Mouse (Mus musculus): ENCODE measurements around the gene Lhfpl4. TPM values are rescaled to one million over a fixed set of nuclear protein-coding genes. Genes with fewer than 3 reads are reported as not detected.

The Lhfpl4 gene
- 0.67 TPM for polyA plus RNA-seq (2017; shearing (Covaris generic))

DNA sequence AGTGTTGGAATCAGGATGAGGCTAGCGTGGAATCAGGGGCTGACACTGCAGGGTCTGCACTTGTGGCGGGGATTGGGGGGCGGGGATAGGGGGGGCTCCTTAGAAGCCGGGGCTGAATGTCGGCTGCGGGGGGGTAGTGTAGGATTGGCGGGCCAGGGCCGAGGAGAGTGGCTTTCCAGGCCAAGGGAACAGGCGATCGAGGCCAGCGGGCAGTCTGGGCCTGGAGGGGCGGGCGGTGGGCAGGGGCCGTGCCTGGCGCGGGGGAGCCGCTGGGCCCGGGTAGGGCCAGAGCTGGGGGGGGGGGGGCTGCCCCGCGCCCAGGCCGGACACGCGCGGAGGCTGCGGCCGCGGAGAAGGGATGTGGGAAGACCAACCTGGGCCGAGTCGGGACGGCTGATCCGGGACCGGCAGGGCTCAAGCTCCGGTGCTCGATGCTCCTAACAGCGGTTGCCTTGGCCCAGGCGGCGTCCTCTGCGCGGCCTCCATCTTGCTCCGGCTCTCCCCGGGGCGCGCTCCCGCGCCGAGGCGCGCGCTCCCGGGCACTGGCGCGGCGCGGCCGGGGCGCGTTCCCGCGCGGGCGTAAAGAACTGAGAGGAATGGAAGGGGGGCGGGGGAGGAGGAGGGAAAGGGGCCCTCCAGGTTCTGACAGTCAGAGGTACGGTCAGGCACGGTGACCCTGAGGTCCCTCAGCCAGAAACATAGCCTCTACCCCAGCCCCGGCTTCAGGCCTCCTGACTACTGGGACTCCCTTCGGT, at the start of gene Lhfpl4:
Gene Lhfpl4 (minus strand): TSS at position 544 of the 755 bp plus-strand sequence.

DNA sequence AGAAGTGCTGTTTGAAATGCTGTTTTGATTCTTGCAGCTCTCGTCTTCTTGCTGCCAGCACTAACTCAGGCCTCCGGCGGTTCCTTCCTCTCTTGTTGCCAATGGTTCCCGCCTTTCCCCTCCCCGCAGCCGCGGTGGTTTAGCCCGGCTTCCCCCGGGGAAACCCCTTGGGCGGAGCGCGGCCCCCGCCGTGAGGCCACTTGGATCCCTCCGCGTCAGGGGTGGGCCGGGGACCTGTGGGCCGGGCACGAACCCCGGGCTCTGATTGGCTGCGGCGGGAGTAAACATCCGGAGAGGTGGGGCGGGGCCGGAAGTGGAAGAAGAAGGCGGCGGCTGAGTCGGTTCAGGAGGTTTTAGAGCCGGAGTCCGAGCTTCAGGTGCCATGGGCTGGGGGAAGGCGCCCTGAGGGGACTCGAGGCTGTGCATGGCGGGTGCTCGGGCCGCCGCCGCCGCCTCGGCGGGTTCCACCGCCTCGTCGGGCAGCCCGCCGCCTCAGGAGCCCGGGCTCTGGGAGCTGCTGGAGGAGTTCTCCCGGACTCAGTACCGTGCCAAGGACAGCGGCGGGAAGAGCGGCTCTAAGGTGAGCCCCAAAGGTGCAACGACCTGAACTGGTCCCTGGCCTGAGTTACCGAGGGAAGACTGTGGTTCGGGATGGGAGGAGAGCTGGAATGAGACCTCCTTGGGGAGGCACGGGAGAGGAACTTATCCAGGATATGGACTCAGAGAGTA, 42.5 kb upstream of the Lhfpl4 start, which contains the start of gene Mtmr14:
Gene Mtmr14 (plus strand): TSS at position 302 of the 729 bp plus-strand sequence.

Other genes with a start within 250 kb of the Lhfpl4 start
- gene Srgap3, start 248.1 kb downstream of the Lhfpl4 start, polyA plus RNA-seq (2017; shearing (Covaris generic)) = not detected
- 48.6 TPM for gene Thumpd3, start 149.2 kb downstream of the Lhfpl4 start, polyA plus RNA-seq (2017; shearing (Covaris generic))
- 50.6 TPM for gene Setd5, start 118.0 kb downstream of the Lhfpl4 start, polyA plus RNA-seq (2017; shearing (Covaris generic))
- gene Mtmr14, start 42.5 kb upstream of the Lhfpl4 start, polyA plus RNA-seq (2017; shearing (Covaris generic)) = 50.6 TPM
- gene Cpne9, start 86.9 kb upstream of the Lhfpl4 start, polyA plus RNA-seq (2017; shearing (Covaris generic)) = not detected
- 74.5 TPM for gene Brpf1, start 111.8 kb upstream of the Lhfpl4 start, polyA plus RNA-seq (2017; shearing (Covaris generic))
- 5.3 TPM for gene Ogg1, start 131.6 kb upstream of the Lhfpl4 start, polyA plus RNA-seq (2017; shearing (Covaris generic))
- 0.58 TPM for gene Camk1, start 148.6 kb upstream of the Lhfpl4 start, polyA plus RNA-seq (2017; shearing (Covaris generic))
- 29.0 TPM for gene Tada3, start 182.5 kb upstream of the Lhfpl4 start, polyA plus RNA-seq (2017; shearing (Covaris generic))
- 339 TPM for gene Arpc4, start 182.7 kb upstream of the Lhfpl4 start, polyA plus RNA-seq (2017; shearing (Covaris generic))
- gene Ttll3, start 193.9 kb upstream of the Lhfpl4 start, polyA plus RNA-seq (2017; shearing (Covaris generic)) = 16.4 TPM
- 12.5 TPM for gene Rpusd3, start 224.0 kb upstream of the Lhfpl4 start, polyA plus RNA-seq (2017; shearing (Covaris generic))
- not detected for gene Cidec, start 240.4 kb upstream of the Lhfpl4 start, polyA plus RNA-seq (2017; shearing (Covaris generic))
- gene Jagn1, start 247.2 kb upstream of the Lhfpl4 start, polyA plus RNA-seq (2017; shearing (Covaris generic)) = 21.2 TPM

All from naive thymus-derived CD4-positive, alpha-beta T cell, adult 5 months (primary cell).